Mouse (Mus musculus) myocyte (in vitro differentiated cells): ENCODE results near the gene Gm42674. TPM values are rescaled to one million over a fixed set of nuclear protein-coding genes. Genes with fewer than 3 reads are reported as not detected.
A peak's percentile ranks its signal among the peaks of the same experiment; 100 is the strongest.

Source experiments
- H3K27me3 ChIP-seq: one replicate; pipeline ENCODE4 v1.6.1; 2011; ENCODE audit not compliant: control insufficient read depth, insufficient read depth, insufficient read length
- H3K36me3 ChIP-seq: one replicate; pipeline ENCODE4 v1.6.1; 2011; ENCODE audit not compliant: control insufficient read depth, insufficient read depth
- H3K4me2 ChIP-seq: one replicate; pipeline ENCODE4 v1.6.1; 2011; ENCODE audit warnings: low read depth, control low read depth
- H3K4me3 ChIP-seq: one replicate; pipeline ENCODE4 v1.5.1; 2011; ENCODE audit warnings: mild to moderate bottlenecking, control low read depth, moderate library complexity
- H3K79me2 ChIP-seq: one replicate; pipeline ENCODE4 v1.6.1; 2011; ENCODE audit not compliant: control insufficient read depth, insufficient read depth
- H3ac ChIP-seq: one replicate; pipeline ENCODE4 v1.6.1; 2011; ENCODE audit not compliant: control insufficient read depth, insufficient read length
- CEBPB ChIP-seq: IDR thresholded peaks from 2 replicates; pipeline ENCODE4 v1.6.1; 2011; ENCODE audit warnings: mild to moderate bottlenecking, moderate library complexity; ENCODE audit not compliant: poor library complexity, insufficient read depth, severe bottlenecking
- E2F4 ChIP-seq: IDR thresholded peaks from one replicate; pipeline ENCODE4 v1.6.1; 2011; ENCODE audit warnings: mild to moderate bottlenecking, control low read depth, moderate library complexity; ENCODE audit not compliant: insufficient read depth
- MAX ChIP-seq: IDR thresholded peaks from one replicate; pipeline ENCODE4 v1.6.1; 2011; ENCODE audit warnings: low read depth, mild to moderate bottlenecking, control low read depth
- MYOD1 ChIP-seq, 3 experiments: IDR thresholded peaks; one replicate each; pipeline ENCODE4 v1.6.1; 2011; ENCODE audit warnings: control low read depth in 2 of 3, low read depth in 2 of 3, mild to moderate bottlenecking in 2 of 3, moderate library complexity in 1 of 3; ENCODE audit not compliant: insufficient read length in 2 of 3, control insufficient read depth in 1 of 3
- MYOG ChIP-seq, 3 experiments: IDR thresholded peaks; one replicate each; pipeline ENCODE4 v1.6.1; 2011; ENCODE audit warnings: control low read depth in 2 of 3, low read depth in 2 of 3, mild to moderate bottlenecking in 2 of 3; ENCODE audit not compliant: insufficient read length in 2 of 3, control insufficient read depth in 1 of 3, insufficient read depth in 1 of 3
- POLR2A ChIP-seq: IDR thresholded peaks from one replicate; pipeline ENCODE4 v1.6.1; 2011; ENCODE audit warnings: low read depth, mild to moderate bottlenecking, control low read depth, moderate library complexity; ENCODE audit not compliant: insufficient read length
- POLR2AphosphoS2 ChIP-seq: IDR thresholded peaks from one replicate; pipeline ENCODE4 v1.6.1; 2011; ENCODE audit warnings: low read depth, control low read depth; ENCODE audit not compliant: insufficient read length
- REST ChIP-seq: IDR thresholded peaks from one replicate; pipeline ENCODE4 v1.6.1; 2011; ENCODE audit warnings: mild to moderate bottlenecking, control low read depth, moderate library complexity; ENCODE audit not compliant: insufficient read depth, insufficient read length
- SRF ChIP-seq: IDR thresholded peaks from one replicate; pipeline ENCODE4 v1.6.1; 2011; ENCODE audit warnings: low read depth; ENCODE audit not compliant: control insufficient read depth, insufficient read length
- TCF12 ChIP-seq: IDR thresholded peaks from one replicate; pipeline ENCODE4 v1.6.1; 2011; ENCODE audit warnings: mild to moderate bottlenecking, control low read depth; ENCODE audit not compliant: poor library complexity, insufficient read depth, severe bottlenecking
- TCF3 ChIP-seq: IDR thresholded peaks from one replicate; pipeline ENCODE4 v1.6.1; 2011; ENCODE audit warnings: low read depth, control low read depth; ENCODE audit not compliant: insufficient read length
- USF1 ChIP-seq: IDR thresholded peaks from one replicate; pipeline ENCODE4 v1.6.1; 2011; ENCODE audit warnings: low read depth, mild to moderate bottlenecking, control low read depth, moderate library complexity
- polyA plus RNA-seq: library from polyadenylated mRNA; unstranded; fragments of >200 nt; fragmentation: generic; extraction: Trizol; gene quantifications from one replicate; pipeline ENCODE4 v1.2.1, GENCODE M21; 2012; ENCODE audit warnings: missing spikeins

The Gm42674 gene
- polyA plus RNA-seq, 1 experiment: 0.89 TPM

GRCm38 (mm10) chr3:90615911-90616310 is 14.2 kb downstream of the Gm42674 start:
- Histone ChIP-seq H3K4me3 (peak overlapping the region; percentile 99), H3K4me2 (peak overlapping the region; percentile 90), H3K79me2 (peaks cover 29% of the 10 kb centered on the region), H3K36me3 (peaks cover 47% of the 10 kb centered on the region), H3ac (no peak overlapping the region), H3K27me3 (no peaks in the 10 kb centered on the region)
- TF ChIP-seq SRF (no peak), CEBPB (no peak), MAX (no peak)

- no peak overlapping the region for H3K4me2 ChIP-seq
- no peaks in the 10 kb centered on the region for H3K27me3 ChIP-seq
- H3K36me3 ChIP-seq: peaks cover 47% of the 10 kb centered on the region
- no peak overlapping the region for H3ac ChIP-seq
- TF ChIP-seq REST: no peak
- TF ChIP-seq E2F4: no peak
- no peak for TF ChIP-seq MAX
- no peak for TF ChIP-seq CEBPB
- TF ChIP-seq TCF3: no peak
- no peak for TF ChIP-seq TCF12
- no peak for TF ChIP-seq MYOG (IDR thresholded peaks at IDR 0.05; ENCODE audit: control insufficient read depth in 1 of 3, insufficient read depth in 1 of 3, insufficient read length in 2 of 3, low read depth in 2 of 3)
- no peak for TF ChIP-seq POLR2A
- no peak for TF ChIP-seq SRF
- H3K4me3 ChIP-seq: no peak overlapping the region
- H3K79me2 ChIP-seq: peaks cover 29% of the 10 kb centered on the region
Observed at GRCm38 (mm10) chr3:90617586-90617985, 15.9 kb downstream of the Gm42674 start.

GRCm38 (mm10) chr3:90621552-90621951 is 19.8 kb downstream of the Gm42674 start:
- Histone ChIP-seq H3ac (no peak overlapping the region), H3K36me3 (peaks cover 22% of the 10 kb centered on the region), H3K79me2 (no peaks in the 10 kb centered on the region), H3K27me3 (no peaks in the 10 kb centered on the region), H3K4me3 (no peak overlapping the region), H3K4me2 (no peak overlapping the region)
- TF ChIP-seq E2F4 (no peak), MYOG (IDR thresholded peaks at IDR 0.05; ENCODE audit: control insufficient read depth in 1 of 3, insufficient read depth in 1 of 3, insufficient read length in 2 of 3, low read depth in 2 of 3) (no peak), REST (no peak), POLR2AphosphoS2 (no peak), USF1 (no peak), MAX (no peak), POLR2A (no peak), TCF12 (no peak), TCF3 (no peak), CEBPB (no peak), MYOD1 (IDR thresholded peaks at IDR 0.05; ENCODE audit: control insufficient read depth in 1 of 3, insufficient read length in 2 of 3, low read depth in 2 of 3) (no peak), SRF (no peak)

GRCm38 (mm10) chr3:90623435-90624071 is 21.8 kb downstream of the Gm42674 start:
- Histone ChIP-seq H3K4me2 (no peak overlapping the region), H3K36me3 (peaks cover 3% of the 10 kb centered on the region), H3K27me3 (no peaks in the 10 kb centered on the region), H3K79me2 (no peaks in the 10 kb centered on the region), H3ac (no peak overlapping the region), H3K4me3 (no peak overlapping the region)
- TF ChIP-seq POLR2AphosphoS2 (no peak), REST (no peak), SRF (no peak), TCF3 (no peak), CEBPB (no peak), POLR2A (no peak), MYOG (IDR thresholded peaks at IDR 0.05; ENCODE audit: control insufficient read depth in 1 of 3, insufficient read depth in 1 of 3, insufficient read length in 2 of 3, low read depth in 2 of 3) (no peak), MYOD1 (IDR thresholded peaks at IDR 0.05; ENCODE audit: control insufficient read depth in 1 of 3, insufficient read length in 2 of 3, low read depth in 2 of 3) (no peak), USF1 (no peak)

- Histone ChIP-seq H3K4me2 (no peak overlapping the region), H3ac (no peak overlapping the region), H3K36me3 (no peaks in the 10 kb centered on the region), H3K79me2 (no peaks in the 10 kb centered on the region), H3K27me3 (no peaks in the 10 kb centered on the region), H3K4me3 (no peak overlapping the region)
- TF ChIP-seq USF1 (no peak), TCF12 (no peak), TCF3 (no peak), POLR2AphosphoS2 (no peak), REST (no peak), E2F4 (no peak), MYOD1 (IDR thresholded peaks at IDR 0.05; ENCODE audit: control insufficient read depth in 1 of 3, insufficient read length in 2 of 3, low read depth in 2 of 3) (no peak), MYOG (IDR thresholded peaks at IDR 0.05; ENCODE audit: control insufficient read depth in 1 of 3, insufficient read depth in 1 of 3, insufficient read length in 2 of 3, low read depth in 2 of 3) (no peak)
Observed at GRCm38 (mm10) chr3:90625496-90625895, 23.8 kb downstream of the Gm42674 start.
